Mouse (Mus musculus): ENCODE results near the gene Nsa2.

The Nsa2 gene

GRCm38 (mm10) chr13:97087421-97087820 lies 50.3 kb downstream of the Nsa2 start:
- no peak for DNase-seq (ENCODE audit: extremely low spot score, low read depth, low spot score)

DNA sequence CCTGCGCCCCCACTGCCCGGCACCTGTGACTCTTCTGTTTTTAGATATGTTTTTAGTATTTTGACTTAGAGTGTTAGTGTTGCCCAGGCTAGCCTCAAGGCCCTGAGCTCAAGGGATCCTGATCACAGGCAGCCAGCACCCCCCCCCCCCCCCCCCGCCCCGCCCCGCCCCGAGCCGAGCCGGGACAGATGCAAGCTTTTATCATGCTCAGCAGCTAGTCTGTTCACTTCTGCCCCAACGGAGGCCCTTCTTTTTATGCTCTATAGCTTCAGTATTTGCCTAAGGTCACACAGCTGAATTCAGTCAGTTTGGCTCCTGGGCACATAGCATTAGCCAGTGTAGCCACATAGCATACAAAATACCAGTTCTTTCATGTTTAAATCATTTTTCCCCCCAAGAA lies 51.4 kb downstream of the Nsa2 start:
- no peak for DNase-seq (ENCODE audit: extremely low spot score, low read depth, low spot score)

GRCm38 (mm10) chr13:97082432-97082831 lies 55.3 kb downstream of the Nsa2 start:
- DNase-seq (ENCODE audit: extremely low spot score, low read depth, low spot score) = no peak

DNA sequence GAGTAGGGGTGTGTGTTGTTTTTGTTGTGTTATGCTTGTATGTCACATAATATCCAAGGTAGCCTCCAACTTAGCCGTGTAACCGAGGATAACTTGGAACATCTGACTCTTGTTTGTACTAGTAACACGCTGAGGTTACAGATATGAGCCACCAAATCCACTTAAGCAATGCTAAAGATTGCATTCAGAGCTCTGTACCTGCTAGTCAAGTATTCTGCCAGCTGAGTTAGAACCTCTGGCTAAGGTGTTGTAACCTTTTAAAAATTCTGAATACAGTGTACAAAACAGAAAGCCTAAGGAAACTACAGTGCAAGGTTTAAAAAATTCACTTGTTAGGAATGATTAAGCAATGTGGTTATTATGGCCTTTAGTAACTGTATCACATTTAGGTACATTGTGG lies 57.1 kb downstream of the Nsa2 start:
- DNase-seq (ENCODE audit: extremely low spot score, low read depth, low spot score) = no peak

DNA sequence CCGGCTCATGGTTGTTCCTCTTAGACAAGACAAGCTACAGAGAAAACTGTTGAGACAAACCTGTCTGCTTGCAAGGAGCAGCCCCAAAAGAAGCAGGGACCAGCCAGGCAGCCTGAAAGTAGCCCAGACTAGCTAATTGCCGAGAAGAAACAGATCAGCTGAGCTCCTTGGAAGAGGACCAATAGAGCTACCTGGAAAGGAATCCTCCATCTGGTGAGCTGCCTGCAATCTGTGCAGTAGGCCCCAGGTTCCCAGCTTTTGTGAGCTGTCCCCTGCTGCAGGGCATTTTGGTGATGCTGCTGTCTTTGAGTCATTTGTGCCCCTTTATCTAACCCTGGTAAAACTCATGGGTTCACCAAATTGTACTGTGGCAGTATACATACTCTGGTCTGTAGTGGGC lies 57.5 kb downstream of the Nsa2 start:
- no peak for DNase-seq (ENCODE audit: extremely low spot score, low read depth, low spot score)

All from hindlimb bud, embryonic 11.5 days (tissue).